Mouse (Mus musculus) embryonic fibroblast, embryonic 13.5 days (primary cell): ENCODE measurements around the gene E330034G19Rik.

Experiments used
- CTCF ChIP-seq: IDR thresholded peaks from 2 replicates; pipeline ENCODE4 v1.5.1; 2011; ENCODE audit warnings: mild to moderate bottlenecking, control low read depth, low read length, moderate library complexity, borderline replicate concordance; ENCODE audit not compliant: insufficient read depth
- POLR2A ChIP-seq: IDR thresholded peaks from 2 replicates; pipeline ENCODE4 v1.6.1; 2011; ENCODE audit warnings: low read depth, mild to moderate bottlenecking, control low read depth, low read length, moderate library complexity

- TF ChIP-seq CTCF (peak; percentile 77; the same call in 1 of the 2 replicates), POLR2A (no peak)
Measured at GRCm38 (mm10) chr14:24358295-24358951, 65.4 kb downstream of the E330034G19Rik start.
